Mouse (Mus musculus) myocyte (in vitro differentiated cells): Measurements from ENCODE around the gene C2cd4a.

Experiments
- CEBPB ChIP-seq: IDR thresholded peaks from 2 replicates; pipeline ENCODE4 v1.6.1; 2011; ENCODE audit warnings: mild to moderate bottlenecking, moderate library complexity; ENCODE audit not compliant: poor library complexity, insufficient read depth, severe bottlenecking
- E2F4 ChIP-seq: IDR thresholded peaks from one replicate; pipeline ENCODE4 v1.6.1; 2011; ENCODE audit warnings: mild to moderate bottlenecking, control low read depth, moderate library complexity; ENCODE audit not compliant: insufficient read depth
- MAX ChIP-seq: IDR thresholded peaks from one replicate; pipeline ENCODE4 v1.6.1; 2011; ENCODE audit warnings: low read depth, mild to moderate bottlenecking, control low read depth
- MYOD1 ChIP-seq, 3 experiments: IDR thresholded peaks; one replicate each; pipeline ENCODE4 v1.6.1; 2011; ENCODE audit warnings: control low read depth in 2 of 3, low read depth in 2 of 3, mild to moderate bottlenecking in 2 of 3, moderate library complexity in 1 of 3; ENCODE audit not compliant: insufficient read length in 2 of 3, control insufficient read depth in 1 of 3
- MYOG ChIP-seq, 3 experiments: IDR thresholded peaks; one replicate each; pipeline ENCODE4 v1.6.1; 2011; ENCODE audit warnings: control low read depth in 2 of 3, low read depth in 2 of 3, mild to moderate bottlenecking in 2 of 3; ENCODE audit not compliant: insufficient read length in 2 of 3, control insufficient read depth in 1 of 3, insufficient read depth in 1 of 3
- POLR2A ChIP-seq: IDR thresholded peaks from one replicate; pipeline ENCODE4 v1.6.1; 2011; ENCODE audit warnings: low read depth, mild to moderate bottlenecking, control low read depth, moderate library complexity; ENCODE audit not compliant: insufficient read length
- POLR2AphosphoS2 ChIP-seq: IDR thresholded peaks from one replicate; pipeline ENCODE4 v1.6.1; 2011; ENCODE audit warnings: low read depth, control low read depth; ENCODE audit not compliant: insufficient read length
- REST ChIP-seq: IDR thresholded peaks from one replicate; pipeline ENCODE4 v1.6.1; 2011; ENCODE audit warnings: mild to moderate bottlenecking, control low read depth, moderate library complexity; ENCODE audit not compliant: insufficient read depth, insufficient read length
- SRF ChIP-seq: IDR thresholded peaks from one replicate; pipeline ENCODE4 v1.6.1; 2011; ENCODE audit warnings: low read depth; ENCODE audit not compliant: control insufficient read depth, insufficient read length
- TCF12 ChIP-seq: IDR thresholded peaks from one replicate; pipeline ENCODE4 v1.6.1; 2011; ENCODE audit warnings: mild to moderate bottlenecking, control low read depth; ENCODE audit not compliant: poor library complexity, insufficient read depth, severe bottlenecking
- TCF3 ChIP-seq: IDR thresholded peaks from one replicate; pipeline ENCODE4 v1.6.1; 2011; ENCODE audit warnings: low read depth, control low read depth; ENCODE audit not compliant: insufficient read length
- USF1 ChIP-seq: IDR thresholded peaks from one replicate; pipeline ENCODE4 v1.6.1; 2011; ENCODE audit warnings: low read depth, mild to moderate bottlenecking, control low read depth, moderate library complexity

- TF ChIP-seq MYOD1 (IDR thresholded peaks at IDR 0.05; ENCODE audit: control insufficient read depth in 1 of 3, insufficient read length in 2 of 3, low read depth in 2 of 3) (no peak), POLR2A (no peak), MAX (no peak), E2F4 (no peak), TCF3 (no peak), MYOG (IDR thresholded peaks at IDR 0.05; ENCODE audit: control insufficient read depth in 1 of 3, insufficient read depth in 1 of 3, insufficient read length in 2 of 3, low read depth in 2 of 3) (no peak), USF1 (no peak), SRF (no peak), CEBPB (no peak), TCF12 (no peak), POLR2AphosphoS2 (no peak), REST (no peak)
Measured at GRCm38 (mm10) chr9:67845648-67846047, 13.5 kb upstream of the C2cd4a start.
